Mouse (Mus musculus): ENCODE results near the gene Kif9. TPM values are rescaled to one million over a fixed set of nuclear protein-coding genes. Genes with fewer than 3 reads are reported as not detected.
A peak's percentile ranks its signal among the peaks of the same experiment; 100 is the strongest.

The Kif9 gene
- total RNA-seq (2022): 1 to 10 TPM; 4.5 to 6.2 (median 5.2) TPM

- peak; percentile 96 to 99 for DNase-seq (ENCODE audit: low spot score in 2 of 2)
Observed at GRCm38 (mm10) chr9:110476124-110477091, at the start of gene Kif9, which contains the start of gene Klhl18. Gene Kif9 (plus strand): TSS chr9:110476958. Gene Klhl18 (minus strand): TSS chr9:110476694.

- peak in 1 of 2 experiments; percentile 74 for DNase-seq (ENCODE audit: low spot score in 2 of 2)
Observed at GRCm38 (mm10) chr9:110431241-110431640, 45.5 kb upstream of the Kif9 start.

GRCm38 (mm10) chr9:110433045-110433444, 43.7 kb upstream of the Kif9 start:
- no peak for DNase-seq (ENCODE audit: low spot score in 2 of 2)

GRCm38 (mm10) chr9:110436041-110436440, 40.7 kb upstream of the Kif9 start:
- no peak for DNase-seq (ENCODE audit: low spot score in 2 of 2)

GRCm38 (mm10) chr9:110440049-110440448, 36.7 kb upstream of the Kif9 start:
- no peak for DNase-seq (ENCODE audit: low spot score in 2 of 2)

GRCm38 (mm10) chr9:110440559-110440958, 36.2 kb upstream of the Kif9 start:
- no peak for DNase-seq (ENCODE audit: low spot score in 2 of 2)

- no peak for DNase-seq (ENCODE audit: low spot score in 2 of 2)
Observed at GRCm38 (mm10) chr9:110448356-110448755, 28.4 kb upstream of the Kif9 start.

GRCm38 (mm10) chr9:110448857-110449617, 27.7 kb upstream of the Kif9 start:
- peak; percentile 58 to 66 for DNase-seq (ENCODE audit: low spot score in 2 of 2)

- no peak for DNase-seq (ENCODE audit: low spot score in 2 of 2)
Observed at GRCm38 (mm10) chr9:110452523-110452922, 24.2 kb upstream of the Kif9 start.

GRCm38 (mm10) chr9:110457926-110458325, 18.8 kb upstream of the Kif9 start:
- no peak for DNase-seq (ENCODE audit: low spot score in 2 of 2)

GRCm38 (mm10) chr9:110459145-110459727, 17.5 kb upstream of the Kif9 start:
- DNase-seq (ENCODE audit: low spot score in 2 of 2): no peak

- no peak for DNase-seq (ENCODE audit: low spot score in 2 of 2)
Observed at GRCm38 (mm10) chr9:110460884-110461815, 15.6 kb upstream of the Kif9 start.

GRCm38 (mm10) chr9:110462321-110462720, 14.4 kb upstream of the Kif9 start:
- no peak for DNase-seq (ENCODE audit: low spot score in 2 of 2)

GRCm38 (mm10) chr9:110463983-110464591, 12.7 kb upstream of the Kif9 start:
- DNase-seq (ENCODE audit: low spot score in 2 of 2): no peak

GRCm38 (mm10) chr9:110465336-110465735, 11.4 kb upstream of the Kif9 start:
- no peak for DNase-seq (ENCODE audit: low spot score in 2 of 2)

GRCm38 (mm10) chr9:110466179-110466578, 10.6 kb upstream of the Kif9 start:
- DNase-seq (ENCODE audit: low spot score in 2 of 2): no peak

- DNase-seq (ENCODE audit: low spot score in 2 of 2): no peak
Observed at GRCm38 (mm10) chr9:110477951-110478350, 1.2 kb downstream of the Kif9 start.

- no peak for DNase-seq (ENCODE audit: low spot score in 2 of 2)
Observed at GRCm38 (mm10) chr9:110478639-110479038, 1.9 kb downstream of the Kif9 start.

- DNase-seq (ENCODE audit: low spot score in 2 of 2): no peak
Observed at GRCm38 (mm10) chr9:110488841-110489240, 12.1 kb downstream of the Kif9 start.

GRCm38 (mm10) chr9:110490913-110491312, 14.2 kb downstream of the Kif9 start:
- DNase-seq (ENCODE audit: low spot score in 2 of 2): no peak
